Mouse (Mus musculus) heart, postnatal 36 days (tissue): ENCODE results near the gene Dnaja1. TPM values are rescaled to one million over a fixed set of nuclear protein-coding genes. Genes with fewer than 3 reads are reported as not detected.

Source experiments
- microRNA-seq, 2 experiments: library from miRNA; unstranded; fragments of <30 nt; microRNA quantifications; one replicate each; pipeline ENCODE4 v1.2.0; 2021; ENCODE audit warnings: borderline number of aligned reads in 2 of 2
- total RNA-seq, 2 experiments: library from RNA; stranded (reverse); gene quantifications; 2 replicates each; pipeline ENCODE4 v1.2.3; 2021

Dnaja1 gene
- total RNA-seq, 2 experiments from 2014 or later = 78.1 to 79.8 TPM

Small RNAs within 50 kb of the gene (microRNA-seq; reads per million reads assigned to microRNA genes)
- gene Mir207 = 0 reads per million in 2 experiments

Other genes with a start within 250 kb of the Dnaja1 start
- not detected for gene Tmem215, start 250.0 kb upstream of the Dnaja1 start, total RNA-seq
- 10 to 100 TPM; 14.2 to 15.8 TPM for gene Aptx, start 19.0 kb upstream of the Dnaja1 start, total RNA-seq
- 10 to 100 TPM; 30.9 to 33.5 TPM for gene Smu1, start 35.8 kb downstream of the Dnaja1 start, total RNA-seq
- gene B4galt1, start 131.9 kb downstream of the Dnaja1 start, total RNA-seq = 10 to 100 TPM; 62.1 to 69.1 TPM
- not detected for gene Spink4, start 197.9 kb downstream of the Dnaja1 start, total RNA-seq
- 100 to 1,000 TPM; 260 to 269 TPM for gene Bag1, start 226.1 kb downstream of the Dnaja1 start, total RNA-seq
- gene Chmp5, start 226.3 kb downstream of the Dnaja1 start, total RNA-seq = 10 to 100 TPM; 39.2 to 40.1 TPM
- gene Nfx1, start 248.8 kb downstream of the Dnaja1 start, total RNA-seq = 10 to 100 TPM; 20.9 to 22.8 TPM